Mouse (Mus musculus) layer of hippocampus, postnatal 36 days (tissue): ENCODE measurements around the gene Gata5. TPM values are rescaled to one million over a fixed set of nuclear protein-coding genes. Genes with fewer than 3 reads are reported as not detected.

ENCODE experiments used
- total RNA-seq, 2 experiments: library from RNA; stranded (reverse); gene quantifications; 2 replicates each; pipeline ENCODE4 v1.2.3; 2021

Gene Gata5
- total RNA-seq, 2 experiments from 2014 or later, result not detected

Other genes with a start within 250 kb of the Gata5 start
- 10 to 100 TPM; 42.8 to 44.2 TPM for gene Hrh3, start 230.2 kb downstream of the Gata5 start, total RNA-seq
- 10 to 100 TPM; 46.0 to 46.8 TPM for gene Osbpl2, start 215.4 kb downstream of the Gata5 start, total RNA-seq
- 100 to 1,000 TPM in 1 of 2 experiments, 10 to 100 TPM in 1; 96.9 to 103 TPM for gene Adrm1, start 163.2 kb downstream of the Gata5 start, total RNA-seq
- gene Lama5, start 108.8 kb downstream of the Gata5 start, total RNA-seq, result 10 to 100 TPM in 1 of 2 experiments, 1 to 10 TPM in 1; 6.5 to 11.0 TPM
- gene Rps21, start 77.3 kb downstream of the Gata5 start, total RNA-seq, result 100 to 1,000 TPM; 665 to 743 TPM
- 10 to 100 TPM; 29.9 to 32.1 TPM for gene Cables2, start 61.2 kb downstream of the Gata5 start, total RNA-seq
- gene Rbbp8nl, start 44.8 kb downstream of the Gata5 start, total RNA-seq, result not detected
- gene Slco4a1, start 121.5 kb upstream of the Gata5 start, total RNA-seq, result 1 to 10 TPM in 1 of 2 experiments, under 1 TPM in 1; 0.87 to 2.6 TPM
- gene Ntsr1, start 165.3 kb upstream of the Gata5 start, total RNA-seq, result 1 to 10 TPM; 2.5 to 3.3 TPM
- 10 to 100 TPM; 20.1 to 21.9 TPM for gene Mrgbp, start 246.6 kb upstream of the Gata5 start, total RNA-seq